Mouse (Mus musculus) CH12.LX (cell line): ENCODE results near the gene Itgb2. TPM values are rescaled to one million over a fixed set of nuclear protein-coding genes. Genes with fewer than 3 reads are reported as not detected.
A peak's percentile ranks its signal among the peaks of the same experiment; 100 is the strongest.

Experiments
- DNase-seq: peaks from one replicate; pipeline ENCODE4 v3.0.0-alpha.2; 2013; ENCODE audit errors: extremely low read depth
- H3K27ac ChIP-seq: 2 replicates; pipeline ENCODE4 v1.5.1; 2012; ENCODE audit warnings: low read depth, mild to moderate bottlenecking, control low read depth, moderate library complexity; ENCODE audit not compliant: insufficient read depth
- H3K27me3 ChIP-seq: replicated peaks from 2 replicates; pipeline ENCODE3; 2012; ENCODE audit warnings: inconsistent platforms
- H3K36me3 ChIP-seq, 2 experiments: replicated peaks in 1 of 2; 2 replicates each; pipeline versions ENCODE3 to v1.6.1; 2012; ENCODE audit warnings: inconsistent platforms in 1 of 2, low read length in 1 of 2, mild to moderate bottlenecking in 1 of 2, mixed read lengths in 1 of 2, moderate library complexity in 1 of 2; ENCODE audit not compliant: control insufficient read depth in 1 of 2, insufficient read depth in 1 of 2
- H3K4me1 ChIP-seq, 2 experiments: 2 replicates each; pipeline ENCODE4 v1.6.1; 2012; ENCODE audit warnings: inconsistent platforms in 1 of 2, moderate library complexity in 1 of 2; ENCODE audit not compliant: insufficient read depth in 2 of 2, control insufficient read depth in 1 of 2
- H3K4me2 ChIP-seq: 2 replicates; pipeline ENCODE4 v1.6.1; 2012; ENCODE audit warnings: low read depth, mild to moderate bottlenecking, control low read depth; ENCODE audit not compliant: poor library complexity, insufficient read depth, severe bottlenecking
- H3K4me3 ChIP-seq, 3 experiments: fragments of 150-350 bp in 1 of 3; sonication (generic) in 1 of 3; replicated peaks in 1 of 3; 2 replicates each; pipeline versions ENCODE3 to v1.5.1; 2011 to 2012; ENCODE audit warnings: low read depth in 2 of 3, low read length in 2 of 3, mild to moderate bottlenecking in 2 of 3, moderate library complexity in 2 of 3, control low read depth in 1 of 3, improper control_type of control experiment in 1 of 3, inconsistent platforms in 1 of 3, mixed read lengths in 1 of 3; ENCODE audit not compliant: poor library complexity in 1 of 3
- H3K79me2 ChIP-seq: replicated peaks from 2 replicates; pipeline ENCODE4 v1.6.1; 2012; ENCODE audit warnings: mild to moderate bottlenecking, moderate library complexity; ENCODE audit not compliant: control insufficient read depth, poor library complexity, insufficient read depth, severe bottlenecking; ENCODE audit errors: extremely low read depth
- H3K9ac ChIP-seq: 2 replicates; pipeline ENCODE4 v1.6.1; 2012; ENCODE audit warnings: low read depth, mild to moderate bottlenecking, control low read depth, moderate library complexity; ENCODE audit not compliant: insufficient read depth
- H3K9me3 ChIP-seq: replicated peaks from 2 replicates; pipeline ENCODE3; 2012; ENCODE audit warnings: low read length, inconsistent platforms, mixed read lengths
- BHLHE40 ChIP-seq: IDR thresholded peaks from 2 replicates; pipeline ENCODE4 v1.6.1; 2011; ENCODE audit warnings: mild to moderate bottlenecking, low read depth, low read length, improper control_type of control experiment
- CHD1 ChIP-seq: IDR thresholded peaks from 2 replicates; pipeline ENCODE4 v1.6.1; 2012; ENCODE audit warnings: low read depth, low read length, improper control_type of control experiment, inconsistent platforms
- CHD2 ChIP-seq: IDR thresholded peaks from 2 replicates; pipeline ENCODE4 v1.6.1; 2011; ENCODE audit warnings: low read length, improper control_type of control experiment
- E2F4 ChIP-seq: IDR thresholded peaks from 2 replicates; pipeline ENCODE4 v1.6.1; 2011; ENCODE audit warnings: low read depth, low read length, improper control_type of control experiment; ENCODE audit not compliant: insufficient replicate concordance
- ETS1 ChIP-seq: conservative IDR thresholded peaks from 2 replicates; pipeline ENCODE4 v1.6.1; 2012; ENCODE audit warnings: low read depth, mild to moderate bottlenecking, inconsistent platforms, low read length, improper control_type of control experiment, moderate library complexity
- GABPA ChIP-seq: IDR thresholded peaks from 2 replicates; pipeline ENCODE4 v1.6.1; 2012; ENCODE audit warnings: low read depth, low read length, improper control_type of control experiment, inconsistent platforms; ENCODE audit not compliant: insufficient replicate concordance
- IRF4 ChIP-seq: IDR thresholded peaks from 2 replicates; pipeline ENCODE4 v1.6.1; 2014; ENCODE audit warnings: low read depth, mild to moderate bottlenecking, inconsistent platforms, low read length, improper control_type of control experiment
- JUN ChIP-seq: IDR thresholded peaks from 2 replicates; pipeline ENCODE4 v1.6.1; 2011; ENCODE audit warnings: low read depth, mild to moderate bottlenecking, low read length, improper control_type of control experiment, moderate library complexity; ENCODE audit not compliant: insufficient read depth
- MAFK ChIP-seq: IDR thresholded peaks from 2 replicates; pipeline ENCODE4 v1.6.1; 2011; ENCODE audit warnings: low read length, improper control_type of control experiment; ENCODE audit not compliant: insufficient replicate concordance
- MAX ChIP-seq: IDR thresholded peaks from 2 replicates; pipeline ENCODE4 v1.6.1; 2011; ENCODE audit warnings: low read length, improper control_type of control experiment
- MAZ ChIP-seq: IDR thresholded peaks from 2 replicates; pipeline ENCODE4 v1.6.1; 2012; ENCODE audit warnings: low read depth, mild to moderate bottlenecking, inconsistent platforms, low read length, improper control_type of control experiment, moderate library complexity
- MXI1 ChIP-seq: IDR thresholded peaks from 2 replicates; pipeline ENCODE4 v1.6.1; 2011; ENCODE audit warnings: mild to moderate bottlenecking, low read depth, low read length, improper control_type of control experiment
- MYC ChIP-seq: IDR thresholded peaks from 2 replicates; pipeline ENCODE4 v1.6.1; 2011; ENCODE audit warnings: low read depth, mild to moderate bottlenecking, improper control_type of control experiment, low read length
- NRF1 ChIP-seq: IDR thresholded peaks from 2 replicates; pipeline ENCODE4 v1.6.1; 2014; ENCODE audit warnings: low read depth, mild to moderate bottlenecking, inconsistent platforms, low read length, improper control_type of control experiment, moderate library complexity
- POLR2A ChIP-seq: IDR thresholded peaks from 2 replicates; pipeline ENCODE4 v1.6.1; 2011; ENCODE audit warnings: low read depth, mild to moderate bottlenecking, improper control_type of control experiment, low read length
- POLR2AphosphoS2 ChIP-seq: IDR thresholded peaks from 2 replicates; pipeline ENCODE4 v1.6.1; 2011; ENCODE audit warnings: low read depth, low read length, improper control_type of control experiment
- RCOR1 ChIP-seq: conservative IDR thresholded peaks from 2 replicates; pipeline ENCODE4 v1.6.1; 2012; ENCODE audit warnings: low read depth, mild to moderate bottlenecking, inconsistent platforms, low read length, improper control_type of control experiment
- SMC3 ChIP-seq: IDR thresholded peaks from 2 replicates; pipeline ENCODE4 v1.6.1; 2011; ENCODE audit warnings: low read depth, low read length, improper control_type of control experiment
- TCF12 ChIP-seq: IDR thresholded peaks from 2 replicates; pipeline ENCODE4 v1.6.1; 2014; ENCODE audit warnings: low read depth, mild to moderate bottlenecking, inconsistent platforms, low read length, improper control_type of control experiment
- USF1 ChIP-seq: IDR thresholded peaks from 2 replicates; pipeline ENCODE4 v1.6.1; 2014; ENCODE audit warnings: low read depth, mild to moderate bottlenecking, inconsistent platforms, low read length, improper control_type of control experiment
- USF2 ChIP-seq: conservative IDR thresholded peaks from 2 replicates; pipeline ENCODE4 v1.6.1; 2011; ENCODE audit warnings: low read depth, low read length, improper control_type of control experiment
- ZMIZ1 ChIP-seq: IDR thresholded peaks from 2 replicates; pipeline ENCODE4 v1.6.1; 2012; ENCODE audit warnings: low read depth, mild to moderate bottlenecking, inconsistent platforms, low read length, improper control_type of control experiment
- dilution Hi-C: fragments of 300-500 bp; cut with MboI; formaldehyde crosslinking; loops from 2 replicates; pipeline ENCODE4 v1.14.3; 2020; ENCODE audit warnings: low sequenced_read_pairs; ENCODE audit not compliant: extremely low pct_unique_long_range_greater_than_20kb, extremely low pct_ligation_motif_present
- in situ Hi-C: fragments of 300-500 bp; cut with MboI; formaldehyde crosslinking; loops from 3 replicates; pipeline ENCODE4 v1.14.3; 2019; ENCODE audit warnings: low sequenced_read_pairs, low pct_ligation_motif_present, low pct_unique_long_range_greater_than_20kb, mixed read lengths
- polyA plus RNA-seq: library from polyadenylated mRNA; unstranded; fragments of >175 nt; gene quantifications from 2 replicates; pipeline ENCODE4 v1.2.1, GENCODE M21; 2012; ENCODE audit warnings: low read depth; ENCODE audit not compliant: insufficient read length
- total RNA-seq, 2 experiments: library from RNA; depleted of rRNA; stranded (reverse); fragments of 300-350 nt in 1 of 2; fragments of >200 nt in 1 of 2; gene quantifications; 2 replicates each; pipeline ENCODE4 v1.2.3; 2012 to 2014

Gene Itgb2
- total and polyA plus RNA-seq, 3 experiments = 32.6 to 54.1 (median 40.2) TPM

DNA sequence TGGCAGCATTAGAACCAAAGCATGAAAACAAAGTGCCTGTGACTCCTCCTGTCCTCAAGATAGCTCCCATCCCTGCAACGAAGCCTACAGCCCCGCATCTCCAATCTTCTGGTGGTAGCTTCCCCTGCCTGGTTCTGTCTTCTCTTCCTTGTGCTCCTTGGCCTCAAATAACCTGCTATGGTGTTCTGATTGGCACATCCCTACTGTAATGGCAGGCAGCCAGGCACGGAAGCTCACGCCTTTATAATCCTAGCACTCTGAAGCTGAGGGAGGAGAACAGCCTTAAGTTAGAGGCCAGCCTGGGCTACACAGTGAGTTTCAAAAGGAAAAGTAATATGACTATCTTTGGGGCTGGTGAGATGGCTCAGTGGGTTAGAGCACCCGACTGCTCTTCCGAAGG lies 25.9 kb upstream of the Itgb2 start:
- H3K4me2 ChIP-seq = no peak overlapping the region
- dilution Hi-C loops = no loop called here
- in situ Hi-C loops = no loop called here
- peaks cover 20 to 46% of the 10 kb centered on the region in 2 experiments for H3K4me1 ChIP-seq
- peaks cover 79 to 91% of the 10 kb centered on the region in 2 experiments for H3K36me3 ChIP-seq
- H3K79me2 ChIP-seq = peaks cover 15% of the 10 kb centered on the region
- no peak for TF ChIP-seq NRF1
- no peak for TF ChIP-seq ZMIZ1
- no peak for TF ChIP-seq E2F4
- TF ChIP-seq CHD2 = no peak
- no peak for TF ChIP-seq ETS1
- TF ChIP-seq GABPA = no peak
- no peak for TF ChIP-seq IRF4
- no peak for TF ChIP-seq USF1
- TF ChIP-seq CHD1 = no peak
- TF ChIP-seq SMC3 = no peak
- TF ChIP-seq MAX = no peak
- TF ChIP-seq POLR2AphosphoS2 = no peak
- TF ChIP-seq MAFK = no peak
- TF ChIP-seq MXI1 = no peak
- DNase-seq = no peak
- no peaks in the 10 kb centered on the region for H3K27me3 ChIP-seq
- H3K4me3 ChIP-seq = no peak overlapping the region
- no peak overlapping the region for H3K27ac ChIP-seq
- no peak overlapping the region for H3K9ac ChIP-seq
- H3K9me3 ChIP-seq = no peaks in the 10 kb centered on the region

DNA sequence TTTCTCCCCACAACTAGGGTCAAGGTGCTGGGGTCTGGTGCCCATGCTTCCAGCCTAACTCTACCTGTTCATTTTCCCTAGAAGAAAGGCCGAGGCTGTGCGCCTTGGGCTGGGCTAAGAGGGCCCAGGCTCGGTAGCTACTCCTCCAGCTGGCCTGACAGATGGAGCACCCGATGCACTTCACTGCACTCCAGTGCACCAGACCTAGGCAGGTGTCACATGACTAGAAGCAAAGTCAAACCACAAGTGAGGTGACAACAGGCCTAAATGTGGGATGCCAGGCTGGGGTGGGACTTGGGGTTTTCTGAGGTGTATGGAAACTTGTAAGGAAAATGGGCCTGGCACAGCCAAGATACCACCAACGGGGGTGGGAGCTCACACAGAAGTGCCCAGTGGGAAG lies 23.5 kb upstream of the Itgb2 start:
- H3K9me3 ChIP-seq = no peaks in the 10 kb centered on the region
- H3K27ac ChIP-seq = no peak overlapping the region
- no peak overlapping the region for H3K4me3 ChIP-seq
- peaks cover 12% of the 10 kb centered on the region; the same call in 1 of the 2 replicates for H3K79me2 ChIP-seq
- no peak overlapping the region for H3K4me2 ChIP-seq
- dilution Hi-C loops = no loop called here
- DNase-seq = peak; percentile 68
- in situ Hi-C loops = no loop called here
- H3K36me3 ChIP-seq = peaks cover 70 to 91% of the 10 kb centered on the region in 2 experiments
- no peaks in the 10 kb centered on the region for H3K27me3 ChIP-seq
- peak; percentile 81 for TF ChIP-seq ETS1
- no peak for TF ChIP-seq JUN
- peak; percentile 61; the same call in 1 of the 2 replicates for TF ChIP-seq USF2
- TF ChIP-seq BHLHE40 = peak; percentile 98
- no peak for TF ChIP-seq MAZ
- no peak for TF ChIP-seq RCOR1
- no peak for TF ChIP-seq MYC
- peak; percentile 69 for TF ChIP-seq USF1
- TF ChIP-seq IRF4 = 0 out of 2 replicates have a peak, but pooled peaks have one; percentile 32
- TF ChIP-seq POLR2A = no peak
- TF ChIP-seq TCF12 = peak; percentile 85
- H3K9ac ChIP-seq = no peak overlapping the region
- H3K4me1 ChIP-seq = peaks cover 34 to 69% of the 10 kb centered on the region in 2 experiments
